Mouse (Mus musculus): ENCODE measurements around the gene Tnfrsf14. TPM values are rescaled to one million over a fixed set of nuclear protein-coding genes. Genes with fewer than 3 reads are reported as not detected.
A peak's percentile ranks its signal among the peaks of the same experiment; 100 is the strongest.

The Tnfrsf14 gene
- total RNA-seq (2021) = 10 to 100 TPM in 1 of 2 experiments, 1 to 10 TPM in 1; 8.1 to 12.7 TPM
- long read RNA-seq, experiment 1 = 0 reads
- long read RNA-seq, experiment 2 = 0 reads

DNA sequence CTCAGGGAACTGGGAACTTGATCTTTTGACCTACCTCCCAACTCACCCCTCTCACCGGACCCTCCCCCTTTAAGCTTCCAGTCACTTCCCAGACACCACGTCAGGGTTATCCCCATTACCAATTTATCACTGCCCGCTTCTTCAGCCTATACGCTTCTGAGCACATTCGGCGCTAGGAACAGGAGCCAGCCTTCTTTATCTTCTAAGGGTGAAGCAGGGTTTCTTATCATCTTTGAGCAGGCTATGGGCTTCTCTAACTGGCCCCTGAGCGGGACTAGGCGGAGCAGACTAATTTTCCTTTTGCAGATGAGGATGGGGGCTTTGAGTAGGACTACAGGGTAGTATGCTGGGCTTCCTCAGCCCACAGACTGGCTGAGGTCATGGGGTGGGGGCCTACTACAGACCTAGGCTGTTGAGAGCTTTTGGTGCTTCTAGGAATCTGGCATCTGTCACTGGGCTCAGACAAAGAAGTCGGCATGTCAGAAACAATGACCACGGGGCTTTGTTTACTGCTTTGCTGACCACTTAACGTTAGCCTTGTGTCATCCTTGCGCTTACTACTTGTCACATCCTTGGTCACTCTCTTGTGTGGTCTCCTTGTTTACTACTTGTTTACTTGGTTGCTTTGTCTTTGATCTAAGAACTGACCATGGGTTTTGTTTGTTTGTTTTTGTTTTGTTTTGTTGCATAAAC is at the start of gene Tnfrsf14:
Gene Tnfrsf14, minus strand, starts transcription at position 169 of the 693 bp plus-strand sequence.
- DNase-seq = no peak

DNA sequence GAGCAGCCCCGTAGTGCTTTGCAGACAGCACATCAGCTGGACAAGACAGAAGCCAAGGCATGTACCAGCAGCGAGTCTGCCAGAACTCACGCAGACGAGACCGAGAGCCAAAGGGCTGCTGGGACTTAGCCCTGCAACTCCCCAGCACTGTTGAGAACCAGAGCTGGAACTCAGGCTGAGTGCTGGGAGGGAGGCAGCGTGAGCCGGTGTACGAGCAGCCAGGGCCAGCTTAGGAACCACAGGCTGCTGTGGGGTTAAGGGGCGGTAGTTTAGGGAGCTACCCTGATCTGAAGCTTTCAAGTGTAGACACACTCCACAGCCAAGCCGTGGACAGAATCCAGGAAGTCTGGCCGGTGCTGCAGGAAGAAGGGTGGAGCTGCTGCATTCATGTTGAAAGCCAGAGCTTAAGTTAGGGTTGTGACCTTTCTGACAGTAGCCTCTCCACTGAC is 45.8 kb upstream of the Tnfrsf14 start:
- DNase-seq = no peak

DNA sequence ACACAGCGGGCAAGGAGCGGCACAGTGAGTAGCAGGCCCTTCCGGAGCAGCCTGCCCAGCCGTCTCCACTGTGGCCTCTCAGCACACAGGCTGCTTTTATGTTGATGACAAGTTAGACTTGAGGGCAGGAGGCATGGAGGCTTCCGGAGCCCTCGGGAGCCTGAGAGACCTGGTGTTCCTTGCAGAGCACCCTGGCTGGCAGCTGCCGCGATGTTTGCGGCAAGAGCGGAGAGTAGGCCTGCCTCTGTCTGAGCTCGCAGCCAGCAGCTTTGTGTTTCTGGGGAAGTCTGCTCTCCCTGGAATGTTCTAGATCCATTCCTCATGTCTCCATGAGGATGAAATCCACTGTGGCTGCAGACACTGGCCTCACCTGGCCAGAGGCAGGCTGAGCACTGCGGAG is 44.2 kb upstream of the Tnfrsf14 start:
- no peak for DNase-seq

DNA sequence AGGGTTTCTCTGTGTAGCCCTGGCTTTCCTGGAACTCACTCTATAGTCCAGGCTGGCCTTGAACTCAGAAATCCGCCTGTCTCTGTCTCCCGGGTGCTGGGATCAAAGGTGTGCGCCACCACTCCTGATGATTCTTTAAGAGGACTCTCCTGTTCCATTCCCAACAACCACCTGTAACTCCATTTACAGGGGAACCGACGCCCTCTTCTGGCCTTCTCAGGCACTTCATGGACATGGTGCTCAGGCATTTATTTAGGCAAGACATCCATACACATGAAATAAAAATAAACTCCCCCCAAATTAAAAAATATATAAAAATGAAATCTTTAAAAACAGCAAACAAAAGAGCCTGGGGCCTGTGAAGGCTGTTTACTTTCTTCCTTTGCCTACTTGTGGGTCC is 38.8 kb upstream of the Tnfrsf14 start:
- DNase-seq = peak; percentile 61

DNA sequence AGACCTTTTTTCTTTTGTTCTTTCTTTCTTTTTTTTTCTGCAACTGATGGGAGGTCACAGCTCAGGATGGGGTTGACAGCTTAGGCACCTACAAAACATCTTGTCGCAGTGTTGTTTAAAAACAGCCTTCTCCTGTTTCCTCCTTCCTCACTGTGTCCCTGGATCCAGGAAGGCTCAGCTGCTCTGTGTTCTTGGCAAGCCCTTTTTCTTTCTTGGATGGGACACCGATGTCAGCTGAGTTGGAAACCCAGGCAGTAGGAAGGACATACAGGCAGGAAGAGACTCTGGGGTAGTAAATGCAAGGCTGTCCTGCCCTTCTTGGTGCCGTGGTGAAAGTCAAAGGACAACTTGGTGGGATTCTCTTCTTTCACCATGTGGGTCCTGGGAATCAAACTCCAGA is 37.5 kb upstream of the Tnfrsf14 start:
- no peak for DNase-seq

DNA sequence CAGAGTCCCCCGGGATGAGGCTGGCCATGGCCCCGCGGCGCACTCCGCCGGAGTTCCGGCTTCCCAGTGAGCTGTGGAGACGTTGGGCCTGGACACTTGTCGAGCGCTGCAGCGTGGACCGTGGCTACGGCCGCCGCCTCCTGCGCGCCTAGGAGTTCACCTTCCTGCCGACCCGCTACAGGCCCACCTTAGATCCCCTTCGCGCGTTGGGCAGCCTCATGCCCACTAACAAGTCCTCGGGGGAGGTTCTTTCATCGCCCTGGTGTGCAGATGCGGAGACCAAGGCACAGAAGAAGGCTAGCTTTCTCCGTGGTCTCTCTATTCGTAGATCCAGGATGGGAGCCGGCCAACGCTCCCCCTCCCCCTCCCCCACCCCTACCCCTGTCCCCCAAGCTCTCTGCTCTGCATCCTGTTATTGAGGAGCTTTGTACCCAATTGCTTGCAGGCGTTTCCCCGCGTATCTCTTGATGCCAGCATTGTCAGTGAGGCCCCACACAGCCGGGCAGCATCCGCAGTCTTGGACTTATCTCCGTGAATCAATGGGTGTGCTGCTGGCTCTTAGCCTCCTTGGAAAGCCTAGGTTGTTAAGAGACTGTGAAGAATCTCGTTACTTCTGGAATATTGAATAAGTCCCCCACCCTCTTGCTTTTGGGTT is 36.3 kb upstream of the Tnfrsf14 start:
- DNase-seq = no peak

DNA sequence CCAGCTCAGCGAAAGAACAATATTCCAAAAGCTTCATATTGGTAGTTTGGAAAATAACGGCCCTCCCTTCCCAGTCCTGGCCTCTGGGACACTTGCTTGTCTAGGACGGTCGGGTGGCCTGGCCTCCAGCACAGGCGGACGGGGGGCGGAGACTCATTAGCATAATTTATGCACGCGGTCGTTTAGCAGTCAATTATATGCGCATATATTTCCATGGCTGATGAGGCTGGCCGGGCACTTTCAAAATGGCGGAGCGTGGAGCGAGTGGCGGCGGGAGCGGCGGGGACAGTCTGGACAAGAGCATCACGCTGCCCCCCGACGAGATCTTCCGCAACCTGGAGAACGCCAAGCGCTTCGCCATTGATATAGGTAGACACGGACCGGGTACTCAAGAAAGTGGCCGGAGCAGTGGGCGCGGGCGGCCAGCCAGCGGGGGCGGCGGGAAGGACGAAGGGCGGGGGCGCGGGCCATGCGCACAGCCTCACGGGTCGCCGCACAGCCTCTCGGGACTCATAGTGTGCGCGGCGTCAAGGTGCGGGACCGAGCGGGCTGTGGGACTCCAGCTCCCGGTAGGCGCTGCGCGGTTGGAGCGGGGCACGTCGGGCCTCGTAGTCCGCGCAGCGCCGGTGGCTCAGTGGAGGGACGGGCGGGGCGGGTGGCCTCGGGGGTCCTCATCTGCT is 35.7 kb upstream of the Tnfrsf14 start, which contains the start of gene Pank4:
Gene Pank4, plus strand, starts transcription at position 223 of the 680 bp plus-strand sequence.
- DNase-seq = peak; percentile 93

DNA sequence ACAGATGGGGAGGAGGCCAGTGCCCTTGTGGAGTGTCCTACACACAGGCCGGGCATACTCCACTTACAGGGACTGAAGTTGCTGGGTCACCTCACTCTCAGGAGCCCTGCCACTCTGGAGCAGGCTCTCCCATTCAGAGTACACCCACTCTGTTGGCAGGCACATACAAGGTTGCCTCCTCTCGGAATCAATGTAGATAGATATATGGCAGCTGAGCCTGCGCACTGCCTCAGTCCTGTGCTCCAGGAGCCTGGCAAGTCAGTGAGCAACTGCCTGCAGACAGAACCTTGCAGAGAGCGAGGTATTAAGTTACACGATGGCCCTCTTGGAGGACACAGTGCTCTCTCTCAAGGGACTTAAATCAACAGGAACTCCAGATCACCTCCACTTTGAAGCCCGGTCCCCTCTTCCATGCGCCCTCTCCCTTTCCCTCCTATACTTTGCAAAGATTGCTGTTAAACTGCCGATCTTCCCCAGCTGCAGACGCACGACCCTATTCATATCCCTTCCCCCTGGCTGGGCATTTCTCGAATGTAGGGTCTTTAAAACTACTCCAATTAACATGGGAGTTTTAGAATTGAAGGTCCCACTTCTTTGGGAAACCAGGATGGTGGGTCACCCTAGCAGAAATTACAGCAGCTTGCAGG is 35.0 kb upstream of the Tnfrsf14 start:
- no peak for DNase-seq

DNA sequence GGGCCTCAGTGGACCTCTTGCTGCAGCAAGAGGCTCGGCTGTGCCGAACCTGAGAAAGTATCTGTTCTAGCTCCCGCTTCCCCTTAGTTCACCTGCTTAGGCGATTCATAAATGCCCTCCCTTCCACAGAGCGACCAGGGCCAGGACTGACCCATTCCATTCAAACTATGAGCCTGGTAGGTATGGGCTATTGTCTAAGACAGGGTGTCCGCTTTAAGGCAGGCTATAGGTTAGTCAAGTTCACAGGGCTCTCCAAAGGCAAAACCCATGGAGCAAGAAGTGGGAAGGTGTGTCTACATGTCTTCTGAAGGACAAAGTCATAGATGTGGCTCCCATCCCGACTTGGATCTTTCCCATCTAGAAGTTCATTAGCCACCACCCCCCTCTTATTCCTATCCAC is 34.3 kb upstream of the Tnfrsf14 start:
- no peak for DNase-seq

DNA sequence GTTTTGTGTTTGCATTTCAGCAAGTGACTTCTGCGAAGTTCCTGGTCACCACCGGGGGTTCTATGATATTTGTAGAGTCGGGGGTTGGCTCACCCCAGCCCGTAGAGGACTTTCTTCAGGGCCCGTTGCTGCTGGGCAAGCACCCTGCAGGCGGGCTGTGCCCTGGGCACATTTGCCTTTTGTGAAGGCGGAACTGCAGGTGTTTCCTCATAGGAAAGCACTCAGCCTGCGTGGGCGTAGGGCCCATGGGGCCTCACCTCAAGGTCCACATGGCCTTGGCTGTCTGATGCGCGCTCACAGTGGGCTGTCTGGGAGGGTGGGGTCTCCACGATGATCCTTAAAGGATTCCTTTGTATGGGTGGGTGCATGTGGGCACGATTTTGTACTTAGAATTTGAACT is 33.5 kb upstream of the Tnfrsf14 start:
- DNase-seq = no peak

DNA sequence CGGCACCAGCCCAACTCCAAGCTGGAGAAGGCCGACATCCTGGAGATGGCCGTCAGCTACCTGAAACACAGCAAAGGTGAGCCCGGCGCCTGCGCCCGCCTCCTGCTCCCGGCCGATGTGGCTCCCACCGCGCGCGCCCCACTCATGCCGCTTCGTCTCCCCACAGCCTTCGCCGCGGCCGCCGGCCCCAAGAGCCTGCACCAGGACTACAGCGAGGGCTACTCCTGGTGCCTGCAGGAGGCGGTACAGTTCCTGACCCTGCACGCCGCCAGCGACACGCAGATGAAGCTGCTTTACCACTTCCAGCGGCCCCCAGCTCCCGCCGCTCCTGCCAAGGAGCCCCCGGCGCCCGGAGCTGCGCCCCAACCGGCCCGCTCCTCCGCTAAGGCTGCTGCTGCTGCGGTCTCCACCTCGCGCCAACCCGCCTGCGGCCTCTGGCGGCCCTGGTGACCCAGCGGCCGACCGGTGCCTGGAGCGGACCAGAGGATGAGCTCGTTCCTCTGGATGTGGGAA is 32.9 kb upstream of the Tnfrsf14 start:
- peak; percentile 51 for DNase-seq

DNA sequence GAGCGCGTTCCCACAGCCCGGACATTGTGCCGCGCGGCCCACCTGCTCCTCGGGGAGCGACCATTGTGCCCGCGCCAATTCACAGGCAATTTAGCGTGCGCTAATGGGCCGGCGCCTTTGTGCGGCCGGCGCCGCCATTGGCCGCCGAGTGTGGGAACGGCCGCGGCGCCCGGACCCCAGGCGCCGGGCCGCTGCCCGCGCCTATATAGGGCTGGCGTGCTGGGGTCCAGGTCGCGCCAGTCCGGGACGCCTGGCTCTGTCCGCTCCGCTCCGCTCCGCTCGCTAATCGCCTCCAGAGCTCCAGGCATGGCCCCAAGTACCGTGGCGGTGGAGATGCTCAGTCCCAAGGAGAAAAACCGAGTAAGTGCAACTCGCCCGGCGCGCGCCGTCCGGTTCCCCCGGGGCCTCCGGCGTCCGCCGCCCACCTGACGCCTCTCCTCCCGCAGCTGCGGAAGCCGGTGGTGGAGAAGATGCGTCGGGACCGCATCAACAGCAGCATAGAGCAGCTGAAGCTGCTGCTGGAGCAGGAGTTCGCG is 32.4 kb upstream of the Tnfrsf14 start, which contains the start of gene Hes5:
Gene Hes5, plus strand, starts transcription at position 234 of the 536 bp plus-strand sequence.
- no peak for DNase-seq

DNA sequence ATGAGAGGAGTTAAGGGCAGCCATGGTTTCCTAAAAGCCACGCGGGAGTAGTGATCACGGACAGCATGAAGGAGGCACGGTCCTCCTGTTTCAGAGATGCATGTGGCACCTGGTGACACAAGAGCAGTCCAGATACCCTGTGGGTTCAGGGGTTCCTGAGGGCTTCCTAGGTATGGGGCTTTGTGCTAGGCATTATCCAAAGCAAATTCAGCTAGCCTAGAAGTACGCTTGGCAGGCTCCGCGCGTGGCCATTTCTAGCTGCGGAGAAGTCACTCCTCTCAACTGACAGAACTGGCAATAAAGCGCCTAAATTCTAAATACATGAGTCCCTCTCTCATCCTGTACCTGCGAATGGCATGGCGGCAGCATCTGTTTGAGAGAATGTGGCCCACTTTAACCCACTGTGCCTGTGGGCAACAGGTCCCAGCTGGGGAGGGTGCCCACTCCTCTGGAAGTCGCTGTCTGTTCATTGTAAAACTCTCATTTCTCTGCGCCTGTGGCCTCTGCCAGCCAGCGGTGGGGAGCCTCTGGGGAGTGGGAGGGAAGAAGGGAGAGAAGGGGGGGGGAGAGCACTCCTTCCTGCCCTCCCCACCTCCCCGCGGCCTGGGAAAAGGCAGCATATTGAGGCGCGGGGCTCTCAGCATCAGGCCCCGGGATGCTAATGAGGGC is 31.8 kb upstream of the Tnfrsf14 start:
- DNase-seq = no peak

DNA sequence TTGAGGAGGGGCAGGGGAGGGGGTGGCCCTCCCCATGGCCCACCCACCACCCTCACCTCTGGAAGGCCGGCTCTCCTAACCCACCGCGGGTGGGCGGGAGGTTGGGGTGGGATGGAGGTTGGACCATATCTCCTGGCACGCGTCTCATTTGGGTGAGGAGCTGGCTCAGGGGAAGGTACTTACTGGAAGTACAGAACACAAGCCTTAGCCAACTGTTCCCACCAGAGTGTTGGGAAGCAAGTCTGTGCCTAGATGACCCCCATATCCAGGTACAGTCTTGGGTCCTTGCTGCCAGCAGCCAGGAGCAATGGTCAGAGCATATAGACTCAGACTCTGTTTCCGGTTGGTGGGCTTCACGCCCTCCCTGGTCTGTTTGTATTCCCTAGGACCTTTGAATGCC is 30.3 kb upstream of the Tnfrsf14 start:
- no peak for DNase-seq

DNA sequence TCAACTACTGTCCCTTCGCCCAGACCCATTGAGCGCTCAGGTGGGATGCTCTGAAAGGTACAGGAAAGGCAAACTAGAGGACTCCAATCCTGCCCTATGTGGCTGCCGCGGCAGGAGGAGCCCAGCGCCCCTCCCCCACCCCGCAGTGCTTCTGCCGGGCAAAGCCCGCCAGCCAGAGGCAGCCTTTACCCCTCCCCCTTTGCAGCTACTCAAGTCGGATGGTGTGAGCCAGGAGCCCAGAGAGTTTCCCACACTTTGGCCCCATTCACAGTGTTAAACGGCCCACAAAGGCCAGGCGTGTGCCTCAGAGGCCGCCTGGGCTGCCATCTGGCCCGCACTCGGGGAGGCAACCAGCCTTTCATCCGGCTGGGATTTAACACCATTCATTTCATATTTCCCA is 29.8 kb upstream of the Tnfrsf14 start:
- DNase-seq = peak; percentile 47

DNA sequence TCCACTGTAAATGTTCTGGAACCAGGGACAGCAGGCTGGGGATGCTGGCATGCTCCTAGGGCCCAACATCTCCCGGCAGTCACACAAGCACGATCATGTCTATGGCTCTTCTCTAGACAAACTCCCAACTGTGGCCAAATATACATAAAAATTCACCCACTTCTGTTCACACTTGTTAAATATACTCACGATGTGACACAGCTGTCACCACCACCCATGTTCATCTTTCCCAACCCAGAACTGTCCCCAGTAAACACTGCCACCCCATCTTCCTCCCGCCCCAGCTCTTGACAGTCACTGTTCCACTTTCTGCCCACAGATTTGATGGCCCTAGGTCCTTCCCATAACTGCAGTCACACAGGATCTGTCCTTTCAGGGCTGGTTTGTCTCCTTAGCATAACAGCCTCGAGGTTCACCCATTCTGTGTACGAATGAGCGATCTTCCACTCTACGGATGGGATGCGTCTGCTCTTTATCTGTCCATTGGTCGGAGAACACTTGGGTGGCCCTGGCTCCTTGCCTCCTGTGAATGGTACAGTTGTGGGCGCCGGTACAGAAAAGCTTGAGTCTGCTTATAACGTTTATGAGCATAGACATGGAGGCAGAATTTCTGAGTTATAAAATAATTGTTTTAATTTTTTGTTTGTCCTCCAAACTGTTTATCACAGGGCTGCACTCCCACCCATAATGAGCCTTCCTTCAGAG is 29.1 kb upstream of the Tnfrsf14 start:
- no peak for DNase-seq

DNA sequence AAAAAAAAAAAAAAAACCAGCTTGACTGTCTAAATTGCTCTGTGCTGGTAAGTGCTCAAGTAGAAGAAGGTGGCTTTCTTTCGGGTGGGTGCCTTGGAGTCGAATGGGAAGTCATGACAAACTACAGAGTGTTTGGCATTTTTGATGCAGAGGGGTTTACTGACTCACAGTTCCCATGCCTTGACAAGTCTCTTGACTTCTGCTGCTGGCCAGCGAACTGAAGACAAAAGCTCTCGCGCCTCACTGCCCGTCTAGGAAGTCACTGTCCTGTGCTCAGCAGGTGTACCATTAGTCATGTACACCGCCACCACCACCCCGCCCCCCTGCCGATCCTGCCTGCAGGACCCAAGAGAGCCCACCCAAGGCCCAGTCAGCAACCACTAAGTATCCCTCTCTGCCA is 28.2 kb upstream of the Tnfrsf14 start:
- DNase-seq = no peak

DNA sequence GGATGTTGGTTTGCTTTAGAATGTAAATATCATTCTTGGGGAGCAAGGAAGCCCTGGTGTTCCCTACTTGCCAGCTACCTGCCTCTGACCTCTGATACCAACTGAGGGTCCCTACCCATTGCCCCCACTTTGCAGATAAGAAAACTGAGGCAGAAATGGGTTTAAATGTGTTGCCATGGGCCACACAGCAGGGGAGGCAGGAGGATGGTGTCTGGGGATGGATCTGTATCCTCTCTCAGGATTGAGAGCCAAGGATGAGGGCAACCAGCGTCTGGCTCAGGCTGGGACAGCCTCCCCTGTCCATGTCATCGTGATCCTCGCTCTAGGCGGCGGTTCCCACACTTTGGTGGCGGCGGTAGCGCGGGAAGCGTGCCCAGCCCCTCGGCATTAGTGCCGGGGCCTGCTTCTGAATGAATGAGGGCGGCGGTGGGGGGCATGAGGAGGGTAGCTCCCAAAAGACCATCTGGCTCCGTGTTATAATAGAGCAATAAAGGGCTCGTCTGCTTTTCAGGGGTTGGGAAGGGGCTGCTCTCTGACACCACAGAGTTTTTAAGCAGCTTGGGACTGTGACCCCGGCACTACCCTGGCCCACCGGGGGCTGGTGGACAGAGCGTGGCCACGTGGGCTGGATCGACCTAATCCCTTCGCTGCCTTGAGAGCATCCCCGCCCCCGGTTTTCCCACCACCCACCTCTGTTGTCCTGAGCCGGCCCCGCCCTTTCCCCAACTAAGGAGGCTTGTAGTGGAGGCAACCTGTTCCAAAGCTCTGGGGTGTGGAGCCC is 24.3 kb upstream of the Tnfrsf14 start:
- DNase-seq = no peak

DNA sequence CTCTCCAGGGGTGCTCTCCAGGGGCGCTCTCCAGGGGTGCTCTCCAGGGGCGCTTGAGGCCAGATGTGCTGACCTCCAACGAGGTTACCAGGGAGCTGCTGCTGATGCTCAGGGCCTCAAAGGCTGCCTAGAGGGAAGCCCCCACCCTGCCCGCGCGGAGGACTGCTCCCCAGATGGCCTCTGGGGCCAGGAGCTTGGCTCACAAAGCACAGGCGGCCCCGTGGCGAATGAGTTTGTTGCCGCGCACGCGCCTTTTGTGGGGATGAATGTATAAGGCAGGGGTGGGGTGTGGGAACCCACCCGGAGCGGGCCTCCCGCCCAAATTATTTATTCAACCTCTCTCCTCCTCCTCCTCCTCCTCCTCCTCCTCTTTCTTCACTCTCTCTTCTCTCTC is 21.2 kb upstream of the Tnfrsf14 start:
- DNase-seq = no peak

All from adrenal gland, postnatal 10 days (tissue).